Mouse (Mus musculus) myocyte (in vitro differentiated cells): Measurements from ENCODE around the gene Draxin.
A peak's percentile ranks its signal among the peaks of the same experiment; 100 is the strongest.

Experiments
- MAX ChIP-seq: IDR thresholded peaks from one replicate; pipeline ENCODE4 v1.6.1; 2011; ENCODE audit warnings: low read depth, mild to moderate bottlenecking, control low read depth
- POLR2A ChIP-seq: IDR thresholded peaks from one replicate; pipeline ENCODE4 v1.6.1; 2011; ENCODE audit warnings: low read depth, mild to moderate bottlenecking, control low read depth, moderate library complexity; ENCODE audit not compliant: insufficient read length
- USF1 ChIP-seq: IDR thresholded peaks from one replicate; pipeline ENCODE4 v1.6.1; 2011; ENCODE audit warnings: low read depth, mild to moderate bottlenecking, control low read depth, moderate library complexity

DNA sequence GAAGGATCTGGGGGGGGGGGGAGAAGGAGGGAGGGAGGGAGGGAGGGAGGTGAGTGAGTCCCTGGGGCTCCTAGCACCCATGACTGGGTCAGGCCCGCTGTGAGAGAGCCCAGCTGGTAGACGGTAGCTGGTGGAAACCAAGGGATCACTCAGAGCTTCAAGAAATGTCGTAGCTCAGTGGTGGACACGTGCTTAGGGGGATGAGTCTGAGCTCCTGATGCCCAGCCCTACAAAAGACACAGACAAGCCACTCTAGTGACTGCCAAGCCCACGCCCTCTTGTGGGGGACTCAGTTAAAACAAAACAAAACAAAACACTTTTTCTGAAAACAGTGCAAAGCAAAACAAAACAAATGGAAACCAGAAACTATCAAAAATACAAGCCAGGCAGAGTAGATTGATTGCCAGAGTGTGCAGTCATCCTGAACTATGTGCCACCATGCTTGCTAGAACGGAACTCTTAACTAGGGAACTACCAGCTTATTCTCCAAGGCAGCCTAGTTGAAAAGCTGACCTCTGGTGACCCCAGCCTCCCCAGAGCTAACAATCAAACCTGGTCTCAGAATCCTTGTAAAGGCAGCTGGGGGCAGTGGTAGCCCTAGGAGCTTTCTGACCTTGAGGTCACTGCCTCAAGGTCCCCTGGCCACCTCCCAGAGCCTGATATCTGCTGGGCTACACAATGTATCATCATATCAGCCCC is 64.6 kb downstream of the Draxin start:
- TF ChIP-seq POLR2A (no peak), USF1 (peak; percentile 37), MAX (no peak)
